Mouse (Mus musculus) urinary bladder, postnatal 14 days (tissue): Measurements from ENCODE around the gene Asf1b.
A peak's percentile ranks its signal among the peaks of the same experiment; 100 is the strongest.
"Not testable (repeated sequence)": the region's sequence is repeated elsewhere in the genome, so short reads cannot be mapped to it uniquely, and the experiment has no call there.

Experiments
- DNase-seq: peaks from one replicate; pipeline ENCODE4 v3.0.0; 2021; ENCODE audit warnings: low spot score

The Asf1b gene

DNA sequence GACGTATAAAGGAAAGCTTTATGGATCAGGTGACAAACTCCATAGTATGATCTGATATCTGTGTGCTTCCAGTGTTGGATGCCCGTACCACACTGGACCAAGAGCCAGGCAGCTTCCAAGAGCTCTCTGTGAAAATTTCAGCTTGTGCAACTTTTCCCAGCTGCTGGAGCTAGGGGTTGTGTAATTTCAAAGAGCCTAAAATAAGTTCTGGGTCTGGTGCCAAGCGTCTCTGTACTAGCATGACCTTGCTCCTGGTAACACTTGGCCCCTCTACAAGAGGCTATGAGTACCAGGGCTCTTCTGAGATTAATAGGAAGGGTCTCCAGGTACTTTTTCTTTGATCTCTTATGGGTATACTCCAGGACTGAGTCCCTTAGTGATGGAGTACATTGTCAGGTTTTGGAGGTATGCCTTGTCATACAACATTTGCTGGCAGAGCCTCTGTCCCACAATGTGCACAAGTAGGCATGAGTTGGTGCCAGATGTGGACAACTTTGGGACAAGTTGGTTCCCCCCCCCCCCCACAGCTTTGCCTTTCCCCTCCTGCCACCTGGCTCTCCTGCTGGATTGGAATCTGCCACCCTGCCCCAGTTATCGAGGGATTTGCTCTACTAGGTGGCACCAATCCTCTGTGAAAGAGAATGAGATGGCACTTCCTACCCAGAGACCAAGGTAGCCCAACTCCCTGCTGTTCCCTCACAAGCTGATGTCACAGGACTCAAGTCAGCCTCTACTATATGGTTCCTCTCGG lies 8.9 kb downstream of the Asf1b start:
- DNase-seq, result no peak

DNA sequence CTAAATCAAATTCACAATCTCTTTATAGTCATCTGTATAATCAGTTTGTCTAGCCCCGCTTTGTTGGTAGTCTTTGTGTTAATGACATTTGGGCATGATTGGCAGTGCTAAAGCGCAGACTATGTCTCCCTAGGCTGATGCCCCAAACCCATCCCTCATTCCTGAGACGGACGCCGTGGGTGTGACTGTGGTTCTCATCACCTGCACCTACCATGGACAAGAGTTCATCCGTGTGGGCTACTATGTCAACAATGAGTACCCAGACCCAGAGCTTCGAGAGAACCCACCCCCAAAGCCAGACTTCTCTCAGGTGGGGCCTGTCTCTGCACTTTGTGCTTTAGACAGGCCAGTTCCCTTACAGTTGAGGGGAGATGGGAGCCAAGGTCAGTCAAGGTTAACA lies 12.4 kb downstream of the Asf1b start:
- DNase-seq, result no peak

DNA sequence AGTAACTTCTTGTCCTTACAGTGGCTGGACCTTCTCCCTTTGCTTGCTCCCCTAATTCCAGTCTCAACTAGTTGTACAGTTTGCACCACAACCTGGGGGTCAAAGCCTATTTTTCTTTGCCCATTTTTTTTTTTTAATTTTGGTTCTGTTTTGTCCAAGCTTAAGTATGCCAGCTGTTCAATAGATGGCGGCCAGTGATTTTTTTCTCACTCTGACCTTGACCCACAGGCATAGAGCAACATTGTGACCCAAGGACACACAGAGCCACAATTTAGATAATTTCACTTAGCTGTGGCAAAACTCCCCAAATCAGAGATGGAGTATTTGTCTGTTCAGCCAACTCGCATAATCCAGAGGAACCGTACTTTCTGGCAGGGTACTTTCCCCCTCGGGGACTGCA lies 15.8 kb downstream of the Asf1b start:
- no peak for DNase-seq

DNA sequence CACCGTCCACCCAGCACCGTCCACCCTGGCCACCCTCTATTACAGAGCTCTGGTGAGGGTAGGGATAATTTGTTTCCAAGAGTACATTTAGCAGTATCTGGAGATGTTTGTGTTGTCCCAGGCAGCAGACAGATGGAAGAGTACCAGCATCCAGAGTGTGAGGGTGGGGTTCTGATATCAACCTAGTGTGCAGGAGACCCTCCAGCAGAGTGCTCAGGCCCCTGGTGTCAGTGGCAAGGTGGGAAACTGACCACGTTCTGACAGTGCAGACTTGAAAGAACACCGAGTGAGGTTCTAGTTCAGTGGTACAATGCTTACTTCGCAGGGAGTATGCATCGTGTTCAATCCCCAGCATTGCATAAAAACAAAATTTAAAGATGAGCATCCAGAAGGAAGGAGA lies 16.4 kb downstream of the Asf1b start:
- no peak for DNase-seq

DNA sequence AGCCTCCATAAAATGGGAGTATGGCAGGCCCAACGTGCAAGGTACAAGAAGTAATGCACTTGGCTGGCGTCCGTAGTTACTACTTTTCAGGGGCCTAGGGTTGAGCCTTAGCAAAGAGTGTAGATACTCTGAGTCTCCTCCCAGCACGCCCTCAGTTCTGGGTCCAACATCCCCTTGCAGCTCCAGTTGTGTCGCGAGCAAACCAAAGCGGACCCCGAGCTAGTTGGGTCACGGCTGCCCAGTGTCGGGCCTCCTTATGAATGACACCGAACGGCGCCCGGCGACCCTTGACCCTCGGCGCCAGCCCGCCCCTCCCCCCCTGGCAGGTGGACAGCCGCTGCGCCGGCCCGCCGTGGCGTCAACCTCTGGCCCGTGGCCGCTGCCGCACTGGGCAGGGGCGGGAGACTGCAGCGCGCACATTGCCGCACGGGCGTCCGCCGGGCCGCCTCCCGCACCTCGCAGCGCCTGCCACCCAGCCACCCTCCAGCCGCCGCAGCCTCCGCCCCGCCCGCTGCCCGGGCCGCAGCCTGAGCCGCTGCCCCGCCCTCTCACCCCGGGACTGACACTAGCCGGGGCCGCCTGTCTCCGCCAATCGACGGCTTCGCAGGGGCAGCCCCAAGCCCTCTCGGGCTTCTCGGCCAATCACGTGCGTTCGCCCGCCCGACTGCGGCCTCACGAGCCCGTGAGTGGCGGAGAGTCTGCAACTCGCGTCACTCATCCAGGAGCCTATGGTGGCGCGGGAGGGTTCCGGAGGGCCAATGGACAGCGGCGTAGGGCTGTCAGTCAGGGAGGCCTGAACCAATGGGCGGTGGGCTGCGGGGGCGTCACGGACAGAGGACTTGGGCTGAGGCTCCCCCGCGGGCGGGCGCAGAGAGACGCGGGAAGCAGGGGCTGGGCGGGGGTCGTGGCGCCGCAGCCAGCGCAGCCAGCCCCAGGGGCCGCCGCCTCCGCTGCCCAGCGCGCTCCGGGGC lies 17.1 kb downstream of the Asf1b start, which contains the start of gene Prkaca:
Prkaca (plus strand) TSS at position 844 of the 971 bp plus-strand sequence.
- peak; percentile 98 for DNase-seq

DNA sequence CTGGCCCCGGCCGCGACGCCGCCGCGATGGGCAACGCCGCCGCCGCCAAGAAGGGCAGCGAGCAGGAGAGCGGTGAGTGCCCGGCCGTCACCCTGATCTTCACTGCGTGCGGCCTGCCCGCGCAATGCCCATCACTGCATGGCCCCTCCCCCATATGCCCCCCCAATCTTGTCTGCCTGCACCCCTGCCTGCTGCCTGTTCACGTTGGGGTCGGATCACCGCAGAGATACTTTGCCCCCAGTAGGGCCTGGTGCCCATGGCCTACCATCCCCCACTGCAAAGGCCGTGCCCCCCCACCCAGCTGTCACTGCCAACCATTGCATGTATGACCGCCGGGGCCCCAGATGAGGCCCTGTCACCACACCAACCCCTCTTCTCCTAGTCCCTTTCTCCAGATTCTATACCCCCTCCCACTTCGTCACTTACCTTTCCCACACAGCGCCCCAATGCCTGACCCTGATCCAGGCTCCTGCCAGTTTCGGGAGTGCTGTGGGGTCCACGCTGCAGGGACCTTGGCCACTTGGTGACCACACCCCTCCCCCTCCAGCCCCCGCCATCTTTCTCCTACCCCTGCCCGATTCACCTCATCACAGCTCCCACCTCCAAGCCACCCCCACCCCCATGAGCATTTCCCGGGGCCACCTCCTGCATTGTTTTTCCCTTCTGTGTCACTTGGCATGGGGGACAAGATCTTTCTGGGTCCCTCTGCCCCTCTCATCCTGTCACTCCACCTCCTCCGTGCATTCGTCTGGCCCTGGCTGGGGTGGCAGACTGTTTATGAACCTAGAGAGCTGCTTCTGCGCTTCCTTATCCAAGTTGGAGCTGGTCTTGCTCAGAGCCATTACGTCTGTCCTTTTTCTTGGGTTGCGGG lies 18.1 kb downstream of the Asf1b start:
- no peak for DNase-seq

DNA sequence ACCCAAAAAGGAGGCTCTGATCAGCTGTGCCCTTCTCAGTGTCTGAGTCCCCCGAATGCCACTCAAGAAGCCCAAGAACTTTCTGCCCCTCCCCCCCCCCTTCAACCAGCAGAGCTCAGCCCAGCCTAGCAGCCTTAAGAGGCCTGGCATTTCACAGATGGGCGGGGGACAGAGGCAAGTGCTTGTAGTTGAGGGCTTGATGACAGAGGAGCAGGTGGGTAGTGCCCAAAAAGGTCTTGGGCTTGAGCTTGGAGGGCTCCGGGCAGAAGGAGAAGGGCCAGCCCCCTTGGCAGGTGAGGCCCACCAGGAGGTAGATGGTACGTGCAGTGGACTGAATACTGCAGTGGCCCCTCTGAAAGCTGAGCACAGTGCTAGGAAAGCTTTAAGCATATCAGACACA lies 19.2 kb downstream of the Asf1b start:
- no peak for DNase-seq

DNA sequence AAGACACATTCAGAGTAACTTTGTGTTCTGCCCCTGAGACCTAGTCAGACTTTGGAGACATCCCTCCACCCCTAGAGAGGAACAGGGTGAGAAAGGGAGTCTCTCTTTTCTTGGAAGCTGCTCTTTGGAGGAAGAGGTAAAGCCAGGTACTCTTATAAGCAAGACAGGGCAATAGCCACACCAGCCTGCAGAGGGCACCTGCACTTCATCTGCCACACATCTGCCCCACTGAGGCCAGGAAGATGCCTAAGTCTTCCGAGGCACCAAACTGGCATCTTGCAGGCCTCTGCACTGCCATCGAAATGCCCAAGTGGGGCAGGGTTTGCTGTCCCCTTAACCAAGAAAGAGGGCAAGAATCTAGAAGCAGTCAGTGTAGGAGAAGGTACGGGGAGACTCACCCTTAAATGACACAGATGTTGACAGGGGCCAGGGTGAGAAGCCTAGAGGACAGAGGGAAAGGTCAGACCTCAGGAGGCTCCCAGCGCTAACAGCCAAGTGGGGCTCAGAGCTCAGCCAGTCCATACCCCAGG lies 20.9 kb downstream of the Asf1b start:
- DNase-seq, result no peak

DNA sequence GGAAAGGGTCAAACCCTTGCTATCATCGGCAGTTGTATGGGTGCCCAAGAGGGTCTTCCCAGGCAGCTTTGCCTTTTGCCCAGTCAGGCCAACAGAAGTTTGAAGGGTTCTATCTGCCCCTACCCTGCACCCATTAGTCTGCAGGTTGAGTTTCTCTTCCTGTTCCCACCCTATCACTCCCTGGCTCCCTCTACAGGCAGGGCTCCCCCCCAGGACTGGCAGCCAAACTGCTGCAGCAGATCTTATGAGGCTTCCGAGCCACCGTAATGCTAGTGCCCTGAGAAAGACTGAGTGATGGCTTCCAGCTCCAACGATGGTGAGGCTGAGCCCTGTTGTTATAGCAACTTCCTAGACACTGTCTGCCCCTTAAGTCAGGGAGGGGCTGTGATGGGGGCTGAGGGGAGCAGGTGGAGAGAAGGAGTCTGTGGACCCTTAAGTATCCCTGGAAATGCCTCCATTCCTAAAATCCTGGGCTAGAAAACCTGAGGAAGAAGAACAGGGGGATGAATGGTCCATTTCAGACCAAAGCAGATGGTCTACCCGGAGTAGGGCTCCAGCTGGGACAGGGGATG lies 21.6 kb downstream of the Asf1b start:
- DNase-seq, result no peak

DNA sequence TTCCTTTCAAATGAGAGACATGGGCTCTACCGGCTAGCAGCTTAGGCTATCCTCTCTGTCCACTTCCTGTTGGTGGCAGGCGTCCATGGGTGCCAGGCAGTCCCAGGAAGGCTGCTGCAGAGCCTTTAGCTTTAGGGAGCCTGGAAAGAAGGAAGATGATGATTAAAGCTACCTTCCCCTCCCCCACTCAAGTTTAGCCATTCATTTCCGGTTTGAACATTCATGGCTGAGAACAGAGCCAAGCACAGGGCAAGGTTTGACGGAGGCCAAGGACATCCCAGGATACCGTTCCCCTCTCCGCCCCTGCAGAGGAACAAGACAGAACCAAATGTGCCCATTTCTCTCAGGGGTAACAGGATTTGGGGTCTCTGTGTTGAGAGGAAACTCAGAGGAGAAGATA lies 22.3 kb downstream of the Asf1b start:
- no peak for DNase-seq

DNA sequence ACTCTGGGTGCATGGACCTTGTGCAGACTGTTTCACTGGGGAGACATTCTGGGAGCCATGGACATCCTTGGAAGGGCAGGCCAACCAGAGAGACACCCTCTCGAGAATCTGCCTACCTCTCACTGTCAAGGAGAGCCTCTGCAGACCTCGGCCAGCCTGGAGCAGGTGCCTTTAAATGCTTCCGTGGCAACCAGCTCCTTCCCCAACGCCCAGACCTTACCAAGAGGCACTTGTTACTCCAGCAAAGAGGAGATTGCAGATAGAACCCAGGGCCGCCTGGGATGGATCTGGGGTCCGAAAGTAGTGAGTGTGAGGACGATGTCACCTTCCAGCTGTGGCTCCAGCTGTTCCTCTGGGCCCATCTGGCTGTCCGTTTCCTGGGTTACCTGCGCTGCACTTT lies 22.9 kb downstream of the Asf1b start:
- no peak for DNase-seq

DNA sequence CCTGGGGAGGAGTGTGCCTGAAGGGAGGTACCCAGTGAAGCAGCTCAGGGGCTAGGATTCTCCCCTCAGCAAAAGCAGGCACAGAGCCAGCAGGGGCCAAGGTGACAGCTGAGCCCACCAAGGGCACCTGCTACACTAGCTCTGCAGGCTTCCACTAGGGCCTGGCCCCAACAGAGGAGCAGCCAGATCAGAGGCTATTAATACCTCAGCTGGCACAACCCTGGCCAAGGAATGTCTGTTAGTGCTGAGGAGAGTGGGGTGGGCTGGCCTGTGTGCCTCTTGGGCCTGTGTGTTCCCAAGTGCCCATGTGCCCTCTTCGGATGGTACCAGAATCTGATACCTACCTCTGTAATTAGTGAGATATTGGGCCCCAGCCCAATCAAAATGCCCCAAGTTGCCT lies 24.9 kb downstream of the Asf1b start:
- no peak for DNase-seq

DNA sequence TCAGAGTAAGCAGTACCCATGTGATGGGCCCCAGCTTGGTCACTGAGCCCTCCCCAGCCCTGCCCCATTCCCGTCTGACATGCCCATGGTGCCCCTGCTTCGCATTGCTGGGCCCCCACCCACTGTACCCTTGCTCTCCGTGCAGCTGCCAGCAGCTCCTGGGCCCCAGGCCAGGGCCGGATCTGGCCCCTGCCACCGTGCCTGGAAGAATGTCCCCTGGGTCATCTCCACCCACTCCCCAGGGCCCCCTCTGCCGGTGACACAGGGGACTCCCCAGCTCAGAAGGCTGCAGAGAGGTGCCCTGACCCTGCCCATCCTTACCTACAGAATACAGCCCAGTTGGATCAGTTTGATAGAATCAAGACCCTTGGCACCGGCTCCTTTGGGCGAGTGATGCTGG lies 25.5 kb downstream of the Asf1b start:
- DNase-seq, result no peak

DNA sequence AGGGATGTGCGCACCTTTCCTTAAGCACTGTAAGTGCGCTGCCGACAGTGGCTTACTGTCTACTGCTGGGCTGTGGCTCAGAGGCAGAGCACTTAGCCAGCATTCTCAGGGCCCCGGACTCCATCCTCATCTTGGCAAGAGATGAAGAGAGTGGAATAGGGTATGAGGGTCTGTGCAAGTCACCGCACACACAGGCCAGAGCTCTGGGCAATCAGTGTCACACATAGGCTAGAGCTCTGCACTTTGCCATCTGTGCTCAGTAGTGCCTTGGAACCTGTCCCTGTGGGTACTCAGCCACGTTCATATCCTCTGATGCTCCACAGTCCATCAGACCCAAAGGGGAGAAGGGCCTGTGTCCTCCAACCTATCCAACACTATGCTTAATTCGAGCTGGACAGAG lies 26.2 kb downstream of the Asf1b start:
- no peak for DNase-seq

DNA sequence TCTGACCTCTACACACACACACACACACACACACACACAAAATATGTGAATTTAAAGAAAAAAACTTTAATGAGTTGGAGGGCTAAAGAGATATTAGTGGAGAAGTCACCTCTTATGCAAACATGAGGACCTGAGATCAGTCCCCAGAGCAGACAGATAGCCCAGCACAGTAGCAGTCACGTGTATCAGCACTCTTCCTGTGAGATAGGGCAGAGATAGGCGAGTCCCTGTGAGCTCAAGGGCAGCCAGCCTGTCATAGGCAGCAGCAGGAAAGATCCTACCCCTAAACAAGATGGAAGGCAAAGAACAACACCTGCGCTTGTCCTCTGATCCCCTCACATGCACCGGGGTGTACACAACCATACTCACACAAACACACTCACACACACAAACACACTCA lies 27.1 kb downstream of the Asf1b start:
- no peak for DNase-seq

DNA sequence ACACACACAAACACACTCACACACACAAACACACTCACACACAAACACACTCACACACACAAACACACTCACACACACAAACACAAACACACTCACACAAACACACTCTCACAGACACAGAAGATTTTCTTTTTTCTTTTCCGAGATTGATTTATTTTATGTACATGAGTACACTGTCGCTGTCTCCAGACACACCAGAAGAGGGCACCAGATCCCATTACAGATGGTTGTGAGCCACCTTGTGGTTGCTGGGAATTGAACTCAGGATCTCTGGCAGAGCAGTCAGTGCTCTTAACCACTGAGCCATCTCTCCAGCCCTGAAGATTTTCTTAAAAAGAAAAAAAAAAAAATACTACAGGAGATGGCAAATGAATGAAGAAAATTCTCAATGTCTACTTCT lies 27.9 kb downstream of the Asf1b start:
- DNase-seq, result not testable (repeated sequence)

DNA sequence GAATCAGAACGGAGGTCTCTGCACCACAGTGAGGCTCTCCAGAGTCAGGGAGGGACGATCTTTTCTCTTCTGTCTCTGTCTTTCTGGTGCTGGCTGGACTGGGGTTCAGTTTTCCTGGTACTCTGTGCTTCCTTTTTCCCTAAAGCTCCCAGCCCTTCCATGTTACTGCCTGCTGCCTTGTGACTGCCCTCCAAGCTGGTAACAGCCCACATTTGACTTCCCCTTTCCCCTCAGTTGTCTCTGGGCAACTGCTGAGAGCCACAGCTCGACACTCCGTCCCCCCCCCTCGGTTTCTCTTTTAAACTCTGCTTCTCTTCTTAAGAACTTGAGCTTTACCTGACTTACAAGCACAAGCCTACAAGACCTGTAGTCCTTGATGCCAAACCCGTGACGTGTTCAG lies 33.9 kb downstream of the Asf1b start:
- no peak for DNase-seq

DNA sequence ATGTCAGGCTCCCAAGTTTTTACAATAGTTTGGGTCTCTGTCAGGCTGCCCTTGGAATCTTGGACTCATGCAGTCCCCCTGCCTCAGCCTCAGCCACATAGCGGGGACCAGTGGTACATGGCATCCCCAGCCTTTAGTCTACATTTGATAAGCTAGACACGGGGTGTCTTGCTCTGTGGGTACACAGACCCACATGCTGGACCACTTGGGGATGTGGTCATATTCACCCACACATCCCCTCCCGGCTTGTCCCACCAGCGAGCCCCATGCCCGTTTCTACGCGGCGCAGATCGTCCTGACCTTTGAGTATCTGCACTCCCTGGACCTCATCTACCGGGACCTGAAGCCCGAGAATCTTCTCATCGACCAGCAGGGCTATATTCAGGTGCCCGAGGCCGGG lies 34.9 kb downstream of the Asf1b start:
- DNase-seq, result no peak

DNA sequence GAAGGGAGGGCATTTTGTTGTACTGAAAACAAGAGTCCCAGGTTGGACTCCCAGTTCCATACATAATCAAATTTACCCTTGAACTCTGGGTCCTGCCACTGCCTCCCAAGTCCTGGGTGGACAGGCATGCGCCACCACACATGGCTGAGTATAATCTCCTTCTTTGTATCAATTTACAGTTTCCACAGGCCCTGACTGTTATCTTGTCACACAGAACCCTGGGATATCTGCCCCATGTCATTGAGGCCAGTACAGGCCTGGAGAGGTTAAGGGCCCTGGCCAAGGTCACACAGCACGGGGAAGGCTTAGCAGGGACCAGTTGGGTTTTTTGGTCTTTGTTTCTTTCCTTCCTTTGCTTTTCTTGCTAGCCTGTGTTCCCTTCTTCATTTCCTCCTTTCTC lies 37.2 kb downstream of the Asf1b start:
- no peak for DNase-seq

DNA sequence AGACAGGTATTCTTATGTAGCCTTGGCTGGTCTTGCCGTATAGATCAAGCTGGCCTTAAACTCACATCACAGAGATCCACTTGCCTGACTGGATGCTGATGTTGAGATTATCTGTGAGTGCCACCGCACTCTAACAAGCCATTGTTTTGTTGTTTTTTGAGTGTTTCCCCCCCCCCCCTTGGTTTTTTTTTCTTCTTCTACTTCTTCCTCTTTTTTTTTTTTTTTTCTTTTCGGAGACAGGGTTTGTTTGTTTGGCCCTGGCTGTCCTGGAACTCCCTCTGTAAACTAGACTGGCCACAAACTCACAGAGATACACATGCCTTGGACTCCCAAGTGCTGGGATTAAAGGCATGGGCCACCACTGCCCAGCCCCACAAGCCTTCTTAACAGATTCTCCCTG lies 38.7 kb downstream of the Asf1b start:
- no peak for DNase-seq

DNA sequence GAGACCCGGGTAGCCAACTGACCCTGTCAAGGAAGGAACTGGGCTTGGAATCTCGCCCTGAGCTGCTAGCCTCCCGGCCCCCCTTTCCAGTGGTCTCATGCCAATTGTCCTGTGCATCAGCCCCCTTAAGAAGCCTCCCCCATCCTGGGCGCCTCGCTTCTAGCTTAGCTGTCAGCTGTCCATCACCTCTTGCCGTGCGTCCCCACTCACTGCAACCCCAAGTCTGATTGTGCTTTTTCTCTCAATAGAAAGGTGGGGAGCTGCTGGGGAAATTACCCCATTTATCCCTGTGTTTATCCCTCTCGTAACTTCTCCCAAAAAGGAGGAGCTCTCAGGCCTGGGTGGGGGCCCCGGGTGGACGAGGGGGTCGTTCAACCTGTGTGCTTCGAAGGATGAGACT lies 40.7 kb downstream of the Asf1b start:
- no peak for DNase-seq
